Mouse (Mus musculus) bone marrow, adult 2 months (tissue): Measurements from ENCODE around the gene Vstm2l.

Source experiments
- CTCF ChIP-seq: fragments of 200-500 bp; IDR thresholded peaks from 2 replicates; pipeline ENCODE4 v1.5.1; 2011; ENCODE audit warnings: low read length, control low read depth; ENCODE audit not compliant: control insufficient read depth, insufficient read depth
- POLR2A ChIP-seq: fragments of 200-500 bp; IDR thresholded peaks from 2 replicates; pipeline ENCODE4 v1.6.1; 2011; ENCODE audit warnings: low read depth, mild to moderate bottlenecking, control low read depth, low read length, borderline replicate concordance; ENCODE audit not compliant: control insufficient read depth

- TF ChIP-seq CTCF (no peak), POLR2A (no peak)
Measured at GRCm38 (mm10) chr2:157991026-157991425, 76.6 kb downstream of the Vstm2l start.
